Mouse (Mus musculus) splenic B cell, adult 2 months (primary cell): ENCODE measurements around the gene 1700001P01Rik.
"Not testable (repeated sequence)": the region's sequence is repeated elsewhere in the genome, so short reads cannot be mapped to it uniquely, and the experiment has no call there.

ENCODE experiments used
- DNase-seq: peaks from one replicate; pipeline ENCODE4 v3.0.0-alpha.2; 2011; ENCODE audit warnings: low read depth, low spot score
- H3K27me3 ChIP-seq: 2 replicates; pipeline ENCODE4 v1.6.1; 2012; ENCODE audit warnings: mild to moderate bottlenecking, low read length, moderate library complexity, mixed read lengths; ENCODE audit not compliant: control insufficient read depth, poor library complexity, insufficient read depth, severe bottlenecking
- H3K36me3 ChIP-seq: 2 replicates; pipeline ENCODE4 v1.6.1; 2012; ENCODE audit warnings: mild to moderate bottlenecking, low read length, moderate library complexity, mixed read lengths; ENCODE audit not compliant: control insufficient read depth, poor library complexity, insufficient read depth, severe bottlenecking

The 1700001P01Rik gene

DNA sequence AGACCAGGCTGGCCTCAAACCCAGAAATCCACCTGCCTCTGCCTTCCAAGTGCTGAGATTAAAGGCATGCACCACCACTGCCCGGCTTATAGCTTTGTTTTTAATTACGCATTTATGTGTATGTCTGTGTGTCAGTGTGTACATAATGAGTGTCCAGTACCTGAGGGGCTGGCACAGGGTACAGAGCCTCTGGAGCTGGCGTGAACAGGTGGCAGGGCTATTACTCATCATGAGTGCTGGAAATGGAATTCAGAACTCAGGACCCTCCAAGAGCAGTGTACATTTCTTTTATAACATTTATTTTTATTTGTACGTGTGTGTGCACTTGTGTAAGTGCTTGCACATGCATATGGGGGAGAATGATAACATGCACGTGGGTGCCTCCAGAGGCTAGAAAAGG, 39.1 kb downstream of the 1700001P01Rik start:
- Histone ChIP-seq H3K27me3 (no peaks in the 10 kb centered on the region), H3K36me3 (0 out of 2 replicates have a peak, but pooled peaks cover 2% of the 10 kb centered on the region)
- DNase-seq = no peak

GRCm38 (mm10) chr11:97734810-97735209, 40.9 kb downstream of the 1700001P01Rik start:
- DNase-seq, H3K36me3 ChIP-seq, H3K27me3 ChIP-seq: not testable (repeated sequence)

- Histone ChIP-seq H3K36me3 (peaks cover 9% of the 10 kb centered on the region), H3K27me3 (no peaks in the 10 kb centered on the region)
- no peak for DNase-seq
These were observed 42.0 kb downstream of the 1700001P01Rik start for GRCm38 (mm10) chr11:97733689-97734088.

DNA sequence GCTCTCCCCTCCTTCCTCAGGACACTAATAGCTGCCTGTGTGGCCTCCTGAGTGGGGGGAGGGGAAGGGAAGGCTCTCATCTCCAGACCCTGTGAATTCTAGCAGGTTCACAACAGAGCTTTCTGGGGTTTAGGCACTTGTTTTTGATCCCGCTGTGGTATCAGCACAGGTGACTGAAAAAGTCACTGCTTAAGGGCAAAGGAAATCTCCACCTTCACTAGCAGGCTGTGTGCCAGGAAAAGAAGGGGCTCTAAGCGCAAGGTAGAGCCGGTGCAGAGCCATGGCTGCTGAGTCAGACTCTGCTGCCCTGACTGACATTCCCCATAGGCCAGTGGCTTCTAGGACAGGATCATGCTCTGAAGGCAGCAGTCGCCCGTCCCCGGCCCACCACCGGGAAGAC, 47.0 kb downstream of the 1700001P01Rik start:
- Histone ChIP-seq H3K36me3 (peaks cover 16% of the 10 kb centered on the region), H3K27me3 (no peaks in the 10 kb centered on the region)
- DNase-seq = no peak

DNA sequence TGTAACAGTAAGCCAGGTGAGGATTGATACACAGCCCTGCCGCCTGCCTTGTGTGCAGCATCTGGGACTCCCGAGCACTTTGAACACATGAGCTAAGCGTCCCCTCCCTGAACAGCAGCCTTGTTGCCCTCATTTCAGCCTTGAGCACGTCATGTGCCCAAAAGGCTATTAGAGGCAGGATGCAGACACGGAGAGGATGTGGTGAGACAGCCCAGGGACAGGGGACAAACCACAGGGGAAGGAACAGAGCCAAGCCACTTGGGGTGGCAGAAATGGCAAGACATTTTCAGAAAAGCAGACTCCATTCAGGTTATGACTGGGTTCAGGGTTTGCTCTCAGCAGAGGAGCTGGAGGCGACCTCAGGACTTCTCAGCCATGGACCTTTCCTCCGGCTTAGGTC, 47.4 kb downstream of the 1700001P01Rik start:
- H3K36me3 ChIP-seq = peaks cover 20% of the 10 kb centered on the region
- no peaks in the 10 kb centered on the region for H3K27me3 ChIP-seq
- peak; percentile 40 for DNase-seq

DNA sequence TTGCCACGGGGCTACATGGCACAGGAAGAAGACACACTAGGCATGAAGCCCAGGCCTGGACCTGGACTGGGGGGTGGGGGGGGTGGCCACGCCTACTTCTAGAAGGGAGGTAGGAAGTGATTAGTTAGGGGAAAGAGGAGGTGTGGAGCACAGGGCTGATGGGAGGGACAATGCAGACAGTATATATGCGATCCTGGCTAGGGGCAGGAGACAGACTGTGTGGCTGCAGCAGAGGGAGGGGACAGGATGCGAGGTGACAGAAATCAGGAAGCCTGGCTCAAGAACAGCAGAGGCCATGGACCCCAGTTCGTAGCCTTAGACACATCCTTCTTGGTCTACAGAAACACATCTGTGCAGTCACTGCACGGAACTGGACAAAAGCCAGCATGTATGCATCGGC, 52.0 kb downstream of the 1700001P01Rik start:
- peaks cover 20% of the 10 kb centered on the region for H3K36me3 ChIP-seq
- H3K27me3 ChIP-seq = no peaks in the 10 kb centered on the region
- no peak for DNase-seq
